In genomic region chr15:86064850-86065229, GRCm38 (mm10) we compare ENCODE assay signal across 14 mouse cellular contexts. TPM values are rescaled to one million over a fixed set of nuclear protein-coding genes. Genes with fewer than 3 reads are reported as not detected.
DNase-seq lines count a peak whose midpoint lies in the region; ATAC-seq and TF ChIP-seq lines count a peak whose summit lies in the region.
"Had no signal": no experiment of that assay in that cellular context is flagged by ENCODE, and none has a peak within 500 bp of the region (broad histone marks: within the 10 kb centered on the region; RNA-seq: fewer than 3 reads in every experiment).

No protein-coding gene starts in this region.

- H3K4me2 ChIP-seq in kidney, embryonic 15.5 days: no peak overlapping the region
- H3K4me2 ChIP-seq in kidney, embryonic 14.5 days (replicated peaks; ENCODE audit: low read depth, low read length): no peak overlapping the region; the same call in 1 of the 2 replicates
- peak overlapping the region; percentile 65 for H3K4me2 ChIP-seq in liver, embryonic 12.5 days
- H3K4me2 ChIP-seq in stomach, embryonic 16.5 days (ENCODE audit: low read depth, low read length): no peak overlapping the region
- H3K4me2 ChIP-seq in midbrain, embryonic 15.5 days: no peak overlapping the region
- H3K4me2 ChIP-seq: heart, embryonic 12.5 days; hindbrain, embryonic 15.5 days; neural tube, embryonic 13.5 days had no signal

- 58% methylated on average over 3 of the region's 3 CpGs for WGBS in kidney, embryonic 15.5 days
- 67% methylated on average over 3 of the region's 3 CpGs for WGBS in kidney, embryonic 14.5 days
- 31% methylated on average over 3 of the region's 3 CpGs for WGBS in liver, embryonic 12.5 days (ENCODE audit: insufficient replicate concordance)
- 76% methylated on average over 3 of the region's 3 CpGs for WGBS in stomach, embryonic 16.5 days
- 92% methylated on average over 3 of the region's 3 CpGs for WGBS in midbrain, embryonic 15.5 days

- H3K9ac ChIP-seq in kidney, embryonic 15.5 days: no peak overlapping the region
- H3K9ac ChIP-seq in kidney, embryonic 14.5 days (ENCODE audit: low read depth, low read length): no peak overlapping the region
- H3K9ac ChIP-seq in liver, embryonic 12.5 days: peak overlapping the region; percentile 59
- H3K9ac ChIP-seq in stomach, embryonic 16.5 days (ENCODE audit: low read length): no peak overlapping the region
- H3K9ac ChIP-seq in midbrain, embryonic 15.5 days: no peak overlapping the region
- H3K9ac ChIP-seq: heart, embryonic 12.5 days; hindbrain, embryonic 15.5 days; neural tube, embryonic 13.5 days had no signal

- peaks cover 94% of the 10 kb centered on the region for H3K4me1 ChIP-seq in kidney, embryonic 15.5 days
- peaks cover 50% of the 10 kb centered on the region for H3K4me1 ChIP-seq in kidney, embryonic 14.5 days (ENCODE audit: control insufficient read depth, insufficient read depth, low read length)
- H3K4me1 ChIP-seq in liver, embryonic 12.5 days: peaks cover 99% of the 10 kb centered on the region
- H3K4me1 ChIP-seq in stomach, embryonic 16.5 days (ENCODE audit: control insufficient read depth, insufficient read depth, low read length): peaks cover 54% of the 10 kb centered on the region
- H3K4me1 ChIP-seq in midbrain, embryonic 15.5 days: peaks cover 62% of the 10 kb centered on the region

- H3K27me3 ChIP-seq in kidney, embryonic 15.5 days: no peaks in the 10 kb centered on the region
- H3K27me3 ChIP-seq in kidney, embryonic 14.5 days (ENCODE audit: control insufficient read depth, insufficient read depth, low read length): no peaks in the 10 kb centered on the region
- no peaks in the 10 kb centered on the region for H3K27me3 ChIP-seq in liver, embryonic 12.5 days (replicated peaks)
- no peaks in the 10 kb centered on the region for H3K27me3 ChIP-seq in stomach, embryonic 16.5 days (ENCODE audit: control insufficient read depth, insufficient read depth, low read length)
- H3K27me3 ChIP-seq in midbrain, embryonic 15.5 days (replicated peaks): no peaks in the 10 kb centered on the region
- H3K27me3 ChIP-seq: heart, embryonic 12.5 days; hindbrain, embryonic 15.5 days; neural tube, embryonic 13.5 days had no signal

- peak; percentile 71 for DNase-seq in c-Kit-positive CD71-positive TER-119-negative erythroid progenitor cells, embryonic 14.5 days (ENCODE audit: low read depth)
- DNase-seq in heart, adult 8-10 months (ENCODE audit: low spot score): no peak
- DNase-seq in layer of hippocampus, adult 2 months (ENCODE audit: low spot score in 2 of 2): no peak
- DNase-seq: cerebellum, postnatal 36 days had no signal

- peak overlapping the region; percentile 68 for H3K27ac ChIP-seq in kidney, embryonic 15.5 days
- no peak overlapping the region for H3K27ac ChIP-seq in kidney, embryonic 14.5 days (ENCODE audit: low read depth, low read length)
- peak overlapping the region; percentile 89 for H3K27ac ChIP-seq in liver, embryonic 12.5 days
- peak overlapping the region; percentile 31; the same call in 1 of the 2 replicates for H3K27ac ChIP-seq in stomach, embryonic 16.5 days (ENCODE audit: low read length)
- H3K27ac ChIP-seq in midbrain, embryonic 15.5 days: no peak overlapping the region
- no peak overlapping the region for H3K27ac ChIP-seq in layer of hippocampus, adult 2 months
- H3K27ac ChIP-seq: hindbrain, embryonic 15.5 days; neural tube, embryonic 13.5 days had no signal

- no peaks in the 10 kb centered on the region for H3K36me3 ChIP-seq in kidney, embryonic 15.5 days
- no peaks in the 10 kb centered on the region for H3K36me3 ChIP-seq in kidney, embryonic 14.5 days (ENCODE audit: control insufficient read depth, insufficient read depth, low read length)
- peaks cover 5% of the 10 kb centered on the region for H3K36me3 ChIP-seq in liver, embryonic 12.5 days
- H3K36me3 ChIP-seq in stomach, embryonic 16.5 days (ENCODE audit: control insufficient read depth, insufficient read depth, low read length): no peaks in the 10 kb centered on the region
- H3K36me3 ChIP-seq in midbrain, embryonic 15.5 days (replicated peaks): no peaks in the 10 kb centered on the region
- H3K36me3 ChIP-seq: heart, embryonic 12.5 days; hindbrain, embryonic 15.5 days had no signal

- no peak overlapping the region for H3K4me3 ChIP-seq in kidney, embryonic 15.5 days (replicated peaks)
- no peak overlapping the region for H3K4me3 ChIP-seq in kidney, embryonic 14.5 days (ENCODE audit: low read length)
- peak overlapping the region; percentile 19 for H3K4me3 ChIP-seq in liver, embryonic 12.5 days
- H3K4me3 ChIP-seq in stomach, embryonic 16.5 days (replicated peaks; ENCODE audit: low read length): no peak overlapping the region
- no peak overlapping the region for H3K4me3 ChIP-seq in midbrain, embryonic 15.5 days
- H3K4me3 ChIP-seq in layer of hippocampus, adult 2 months: no peak overlapping the region
- H3K4me3 ChIP-seq: heart, embryonic 12.5 days; hindbrain, embryonic 15.5 days; megakaryocyte, embryonic 14.5 days; neural tube, embryonic 13.5 days had no signal

- no peak for ATAC-seq in kidney, embryonic 15.5 days (replicated peaks; ENCODE audit: low FRiP score)
- ATAC-seq in kidney, embryonic 14.5 days (ENCODE audit: low FRiP score, low TSS enrichment): no peak
- peak; percentile 86 for ATAC-seq in liver, embryonic 12.5 days
- no peak for ATAC-seq in stomach, embryonic 16.5 days (ENCODE audit: insufficient read depth, low FRiP score)
- ATAC-seq in midbrain, embryonic 15.5 days (replicated peaks): no peak

- no peak for TF ChIP-seq CTCF in layer of hippocampus, adult 2 months (conservative IDR thresholded peaks at IDR 0.05)

- no peaks in the 10 kb centered on the region for H3K9me3 ChIP-seq in kidney, embryonic 15.5 days (replicated peaks)
- no peaks in the 10 kb centered on the region for H3K9me3 ChIP-seq in kidney, embryonic 14.5 days (ENCODE audit: control insufficient read depth, low read length)
- no peaks in the 10 kb centered on the region for H3K9me3 ChIP-seq in liver, embryonic 12.5 days (replicated peaks)
- H3K9me3 ChIP-seq in stomach, embryonic 16.5 days (replicated peaks; ENCODE audit: control insufficient read depth, low read length): no peaks in the 10 kb centered on the region
- H3K9me3 ChIP-seq in midbrain, embryonic 15.5 days: no peaks in the 10 kb centered on the region
- H3K9me3 ChIP-seq: hindbrain, embryonic 15.5 days; megakaryocyte, embryonic 14.5 days; neural tube, embryonic 13.5 days had no signal

RNA-seq across cellular contexts. Expression of gene Gramd4, which starts 7.3 kb away (rescaled TPM):
- polyA plus RNA-seq in kidney, embryonic 15.5 days (2015; fragmentation: Nextera tagmentation; extraction: Ambion mirVana): 14.1 and 17.4 TPM in 2 replicates
- 6.5 and 9.7 TPM in 2 replicates for polyA plus RNA-seq in kidney, embryonic 14.5 days (2014; fragmentation: Nextera tagmentation; extraction: Ambion mirVana)
- 14.4 and 15.1 TPM in 2 replicates for polyA plus RNA-seq in liver, embryonic 12.5 days (2016; fragmentation: Nextera tagmentation; extraction: Ambion mirVana)
- polyA plus RNA-seq in stomach, embryonic 16.5 days (2015; fragmentation: Nextera tagmentation; extraction: Ambion mirVana): 10.5 and 12.1 TPM in 2 replicates
- total RNA-seq in heart, adult 8-10 months (2022): 10 to 100 TPM; 26.1 to 31.8 (median 27.3) TPM
- polyA plus RNA-seq in midbrain, embryonic 15.5 days (2015; fragmentation: Nextera tagmentation; extraction: Ambion mirVana): 41.0 and 41.7 TPM in 2 replicates
- 10 to 100 TPM; 24.8 to 28.7 TPM for total RNA-seq in layer of hippocampus, adult 2 months (2021)

RNA-seq across cellular contexts. Expression of gene Celsr1, which starts 31.3 kb away (rescaled TPM):
- polyA plus RNA-seq in kidney, embryonic 15.5 days (2015; fragmentation: Nextera tagmentation; extraction: Ambion mirVana): 3.7 and 3.9 TPM in 2 replicates
- 6.8 and 8.8 TPM in 2 replicates for polyA plus RNA-seq in kidney, embryonic 14.5 days (2014; fragmentation: Nextera tagmentation; extraction: Ambion mirVana)
- polyA plus RNA-seq in liver, embryonic 12.5 days (2016; fragmentation: Nextera tagmentation; extraction: Ambion mirVana): 0.11 and 0.25 TPM in 2 replicates
- polyA plus RNA-seq in stomach, embryonic 16.5 days (2015; fragmentation: Nextera tagmentation; extraction: Ambion mirVana): 2.6 and 2.7 TPM in 2 replicates
- total RNA-seq in heart, adult 8-10 months (2022): 1 to 10 TPM; 3.2 to 7.3 (median 4.5) TPM
- polyA plus RNA-seq in midbrain, embryonic 15.5 days (2015; fragmentation: Nextera tagmentation; extraction: Ambion mirVana): 1.6 and 2.2 TPM in 2 replicates
- total RNA-seq in layer of hippocampus, adult 2 months (2021): 1 to 10 TPM; 5.5 to 5.8 TPM
- total RNA-seq: CH12.LX had no signal

Comparison
In these comparisons a context has a peak if more than half of its experiments do, and no peak if none do; other contexts are left out.
1. H3K27ac ChIP-seq: peak in kidney, embryonic 15.5 days (single experiment), liver, embryonic 12.5 days (single experiment) and stomach, embryonic 16.5 days (single experiment); none in kidney, embryonic 14.5 days (single experiment), midbrain, embryonic 15.5 days (single experiment) and layer of hippocampus, adult 2 months (single experiment).